Mouse (Mus musculus) embryonic facial prominence, embryonic 10.5 days (tissue): ENCODE results near the gene Fat3. TPM values are rescaled to one million over a fixed set of nuclear protein-coding genes. Genes with fewer than 3 reads are reported as not detected.

Experiments used
- DNase-seq: peaks from one replicate; pipeline ENCODE4 v3.0.0-alpha.2; 2017; ENCODE audit warnings: low spot score
- H3K27ac ChIP-seq: fragments of 300-500 bp; sonication (generic); replicated peaks from 2 replicates; pipeline ENCODE4 v1.5.1; 2016; ENCODE audit warnings: mild to moderate bottlenecking
- H3K27me3 ChIP-seq: fragments of 300-500 bp; sonication (generic); replicated peaks from 2 replicates; pipeline ENCODE4 v1.6.1; 2016; ENCODE audit warnings: low read depth, mild to moderate bottlenecking; ENCODE audit not compliant: poor library complexity, severe bottlenecking
- H3K36me3 ChIP-seq: fragments of 300-500 bp; sonication (generic); replicated peaks from 2 replicates; pipeline ENCODE4 v1.6.1; 2016; ENCODE audit warnings: mild to moderate bottlenecking, moderate library complexity
- H3K4me1 ChIP-seq: fragments of 300-500 bp; sonication (generic); 2 replicates; pipeline ENCODE4 v1.6.1; 2016
- H3K4me3 ChIP-seq: fragments of 300-500 bp; sonication (generic); 2 replicates; pipeline ENCODE4 v1.5.1; 2016; ENCODE audit warnings: mild to moderate bottlenecking, moderate library complexity
- H3K9me3 ChIP-seq: fragments of 300-500 bp; sonication (generic); 2 replicates; pipeline ENCODE4 v1.6.1; 2016; ENCODE audit warnings: mild to moderate bottlenecking
- WGBS: fragments of 180-500 bp; shearing (Covaris S2); methylation state at CpG from one replicate; pipeline ENCODE4 v1.1.7; 2016; 5-methylcytosine and 5-hydroxymethylcytosine counted together
- polyA plus RNA-seq: library from polyadenylated mRNA; unstranded; fragments of >200 nt; fragmentation: Nextera tagmentation; extraction: Ambion mirVana; gene quantifications from 2 replicates; pipeline ENCODE4 v1.2.1, GENCODE M21; 2016

The Fat3 gene
- polyA plus RNA-seq, 1 experiment from 2014 or later: 2.8 TPM

- Histone ChIP-seq H3K27ac (no peak overlapping the region), H3K9me3 (no peaks in the 10 kb centered on the region), H3K36me3 (no peaks in the 10 kb centered on the region), H3K27me3 (no peaks in the 10 kb centered on the region), H3K4me1 (no peaks in the 10 kb centered on the region), H3K4me3 (no peak overlapping the region)
- 70% methylated on average over 4 of the region's 4 CpGs for WGBS
- DNase-seq: no peak
These were observed 437.6 kb downstream of the Fat3 start for GRCm38 (mm10) chr9:16063447-16063846.

- Histone ChIP-seq H3K27ac (no peak overlapping the region), H3K27me3 (no peaks in the 10 kb centered on the region), H3K4me3 (no peak overlapping the region), H3K4me1 (no peaks in the 10 kb centered on the region), H3K9me3 (no peaks in the 10 kb centered on the region), H3K36me3 (no peaks in the 10 kb centered on the region)
- no peak for DNase-seq
These were observed 438.6 kb downstream of the Fat3 start for GRCm38 (mm10) chr9:16062472-16062871.

GRCm38 (mm10) chr9:16046686-16047085 is 454.4 kb downstream of the Fat3 start:
- Histone ChIP-seq H3K36me3 (no peaks in the 10 kb centered on the region), H3K27me3 (no peaks in the 10 kb centered on the region), H3K4me3 (no peak overlapping the region), H3K4me1 (no peaks in the 10 kb centered on the region), H3K9me3 (no peaks in the 10 kb centered on the region), H3K27ac (no peak overlapping the region)
- DNase-seq: no peak
- 94% methylated on average over 2 of the region's 2 CpGs for WGBS

GRCm38 (mm10) chr9:16037375-16037774 is 463.7 kb downstream of the Fat3 start:
- Histone ChIP-seq H3K4me1 (no peaks in the 10 kb centered on the region), H3K27ac (no peak overlapping the region), H3K27me3 (no peaks in the 10 kb centered on the region), H3K9me3 (no peaks in the 10 kb centered on the region), H3K4me3 (no peak overlapping the region), H3K36me3 (no peaks in the 10 kb centered on the region)
- no peak for DNase-seq
- 79% methylated on average over 3 of the region's 3 CpGs for WGBS

GRCm38 (mm10) chr9:16036346-16036745 is 464.7 kb downstream of the Fat3 start:
- no peaks in the 10 kb centered on the region for H3K27me3 ChIP-seq
- H3K4me1 ChIP-seq: no peaks in the 10 kb centered on the region
- H3K9me3 ChIP-seq: no peaks in the 10 kb centered on the region
- H3K36me3 ChIP-seq: no peaks in the 10 kb centered on the region
- no peak for DNase-seq
- no peak overlapping the region for H3K4me3 ChIP-seq
- no peak overlapping the region for H3K27ac ChIP-seq

GRCm38 (mm10) chr9:16029715-16030285 is 471.3 kb downstream of the Fat3 start:
- Histone ChIP-seq H3K36me3 (no peaks in the 10 kb centered on the region), H3K27ac (no peak overlapping the region), H3K4me1 (peaks cover 4% of the 10 kb centered on the region; the same call in 1 of the 2 replicates), H3K27me3 (no peaks in the 10 kb centered on the region), H3K4me3 (no peak overlapping the region), H3K9me3 (no peaks in the 10 kb centered on the region)
- 90% methylated on average over 11 of the region's 11 CpGs for WGBS
- DNase-seq: no peak

GRCm38 (mm10) chr9:16029066-16029465 is 472.0 kb downstream of the Fat3 start:
- Histone ChIP-seq H3K9me3 (no peaks in the 10 kb centered on the region), H3K4me3 (no peak overlapping the region), H3K36me3 (no peaks in the 10 kb centered on the region), H3K27me3 (no peaks in the 10 kb centered on the region), H3K4me1 (peaks cover 4% of the 10 kb centered on the region; the same call in 1 of the 2 replicates), H3K27ac (no peak overlapping the region)
- WGBS: 86% methylated on average over 4 of the region's 4 CpGs
- no peak for DNase-seq

GRCm38 (mm10) chr9:16028394-16028911 is 472.6 kb downstream of the Fat3 start:
- WGBS: 50% methylated on average over 4 of the region's 4 CpGs
- Histone ChIP-seq H3K4me3 (no peak overlapping the region), H3K27me3 (no peaks in the 10 kb centered on the region), H3K27ac (no peak overlapping the region), H3K36me3 (no peaks in the 10 kb centered on the region), H3K4me1 (peaks cover 4% of the 10 kb centered on the region; the same call in 1 of the 2 replicates), H3K9me3 (no peaks in the 10 kb centered on the region)
- DNase-seq: no peak

- Histone ChIP-seq H3K36me3 (no peaks in the 10 kb centered on the region), H3K4me3 (no peak overlapping the region), H3K27ac (no peak overlapping the region), H3K9me3 (no peaks in the 10 kb centered on the region), H3K27me3 (no peaks in the 10 kb centered on the region), H3K4me1 (peaks cover 4% of the 10 kb centered on the region; the same call in 1 of the 2 replicates)
- DNase-seq: no peak
- WGBS: 75% methylated on average over 4 of the region's 4 CpGs
These were observed 475.0 kb downstream of the Fat3 start for GRCm38 (mm10) chr9:16026054-16026453.

GRCm38 (mm10) chr9:16024706-16025105 is 476.4 kb downstream of the Fat3 start:
- no peaks in the 10 kb centered on the region for H3K9me3 ChIP-seq
- no peak overlapping the region for H3K4me3 ChIP-seq
- H3K36me3 ChIP-seq: no peaks in the 10 kb centered on the region
- WGBS: 92% methylated on average over 7 of the region's 7 CpGs
- H3K27me3 ChIP-seq: no peaks in the 10 kb centered on the region
- no peak for DNase-seq
- H3K4me1 ChIP-seq: peaks cover 4% of the 10 kb centered on the region; the same call in 1 of the 2 replicates
- H3K27ac ChIP-seq: no peak overlapping the region

GRCm38 (mm10) chr9:16014115-16014514 is 487.0 kb downstream of the Fat3 start:
- Histone ChIP-seq H3K9me3 (no peaks in the 10 kb centered on the region), H3K4me3 (no peak overlapping the region), H3K36me3 (no peaks in the 10 kb centered on the region), H3K27ac (no peak overlapping the region), H3K27me3 (no peaks in the 10 kb centered on the region), H3K4me1 (no peaks in the 10 kb centered on the region)
- 33% methylated on average over 2 of the region's 2 CpGs for WGBS
- no peak for DNase-seq

GRCm38 (mm10) chr9:16011382-16011781 is 489.7 kb downstream of the Fat3 start:
- 92% methylated on average over 3 of the region's 3 CpGs for WGBS
- no peaks in the 10 kb centered on the region for H3K9me3 ChIP-seq
- H3K4me3 ChIP-seq: no peak overlapping the region
- H3K27me3 ChIP-seq: no peaks in the 10 kb centered on the region
- DNase-seq: no peak
- H3K36me3 ChIP-seq: no peaks in the 10 kb centered on the region
- no peak overlapping the region for H3K27ac ChIP-seq
- no peaks in the 10 kb centered on the region for H3K4me1 ChIP-seq

- DNase-seq: no peak
- Histone ChIP-seq H3K27ac (no peak overlapping the region), H3K36me3 (no peaks in the 10 kb centered on the region), H3K27me3 (no peaks in the 10 kb centered on the region), H3K4me1 (no peaks in the 10 kb centered on the region), H3K9me3 (no peaks in the 10 kb centered on the region), H3K4me3 (no peak overlapping the region)
- 88% methylated on average over 5 of the region's 5 CpGs for WGBS
These were observed 493.6 kb downstream of the Fat3 start for GRCm38 (mm10) chr9:16007516-16007915.
